Mouse (Mus musculus) ES-E14 (cell line): ENCODE results near the gene Chst15. TPM values are rescaled to one million over a fixed set of nuclear protein-coding genes. Genes with fewer than 3 reads are reported as not detected.

ENCODE experiments used
- DNase-seq: peaks from one replicate; pipeline ENCODE4 v3.0.0-alpha.2; 2013; ENCODE audit warnings: low read depth, low spot score
- H3K27ac ChIP-seq: 2 replicates; pipeline ENCODE4 v1.5.1; 2012; ENCODE audit warnings: low read depth, mild to moderate bottlenecking, low read length, moderate library complexity, mixed read lengths; ENCODE audit not compliant: poor library complexity, insufficient read depth, severe bottlenecking
- H3K36me3 ChIP-seq: 2 replicates; pipeline ENCODE4 v1.6.1; 2012; ENCODE audit warnings: mild to moderate bottlenecking, low read length, moderate library complexity, mixed read lengths; ENCODE audit not compliant: control insufficient read depth, poor library complexity, insufficient read depth, severe bottlenecking
- H3K4me1 ChIP-seq, 2 experiments: fragments of 150-350 bp in 1 of 2; sonication (generic) in 1 of 2; 2 replicates each; pipeline ENCODE4 v1.6.1; 2012; ENCODE audit warnings: low read length in 2 of 2, mild to moderate bottlenecking in 1 of 2, mixed read lengths in 1 of 2; ENCODE audit not compliant: control insufficient read depth in 2 of 2, insufficient read depth in 2 of 2, poor library complexity in 1 of 2
- H3K4me3 ChIP-seq, 2 experiments: fragments of 150-350 bp in 1 of 2; sonication (generic) in 1 of 2; 2 replicates each; pipeline ENCODE4 v1.5.1; 2012; ENCODE audit warnings: low read length in 2 of 2, low read depth in 1 of 2, mild to moderate bottlenecking in 1 of 2, mixed read lengths in 1 of 2; ENCODE audit not compliant: insufficient read depth in 1 of 2, poor library complexity in 1 of 2, severe bottlenecking in 1 of 2
- H3K9ac ChIP-seq: 2 replicates; pipeline ENCODE4 v1.6.1; 2012; ENCODE audit warnings: low read depth, mild to moderate bottlenecking, low read length, mixed read lengths; ENCODE audit not compliant: poor library complexity, insufficient read depth, severe bottlenecking
- H3K9me3 ChIP-seq: fragments of 150-350 bp; sonication (generic); 2 replicates; pipeline ENCODE4 v1.6.1; 2012; ENCODE audit warnings: low read depth, mild to moderate bottlenecking, low read length; ENCODE audit not compliant: control insufficient read depth, insufficient read depth
- CHD2 ChIP-seq: IDR thresholded peaks from 2 replicates; pipeline ENCODE4 v1.6.1; 2014; ENCODE audit warnings: mild to moderate bottlenecking, low read depth, low read length, inconsistent platforms
- HCFC1 ChIP-seq: IDR thresholded peaks from 2 replicates; pipeline ENCODE4 v1.6.1; 2012; ENCODE audit warnings: low read length, inconsistent platforms, borderline replicate concordance; ENCODE audit not compliant: insufficient read depth
- MAFK ChIP-seq: IDR thresholded peaks from 2 replicates; pipeline ENCODE4 v1.6.1; 2014; ENCODE audit warnings: mild to moderate bottlenecking, low read depth, low read length, inconsistent platforms; ENCODE audit not compliant: insufficient read depth
- ZC3H11A ChIP-seq: IDR thresholded peaks from 2 replicates; pipeline ENCODE4 v1.6.1; 2012; ENCODE audit warnings: low read depth, mild to moderate bottlenecking, inconsistent platforms, low read length, borderline replicate concordance
- ZNF384 ChIP-seq: IDR thresholded peaks from 2 replicates; pipeline ENCODE4 v1.6.1; 2012; ENCODE audit warnings: low read depth, low read length, inconsistent platforms
- in situ Hi-C, 2 experiments: fragments of 600-800 bp; cut with MboI; formaldehyde crosslinking; loops; one replicate each; pipeline ENCODE4 v1.15.1; 2025; ENCODE audit warnings: low sequenced_read_pairs in 2 of 2, inconsistent platforms in 1 of 2; ENCODE audit not compliant: unreplicated experiment in 2 of 2
- total RNA-seq: library from RNA; depleted of rRNA; stranded (reverse); fragments of 300-350 nt; gene quantifications from 2 replicates; pipeline ENCODE4 v1.2.3, GENCODE M21; 2012; rRNA removed

Chst15 gene
- total RNA-seq: 6.1 and 8.4 TPM in 2 replicates

- Histone ChIP-seq H3K27ac (no peak within 1 kb of the TSS; the same call in 1 of the 2 replicates), H3K36me3 (no peaks in the 10 kb centered on the region), H3K4me1 (peaks cover 0 to 6% of the 10 kb centered on the region in 2 experiments; a peak in 1 of 4 replicates), H3K9ac (peak within 1 kb of the TSS; percentile 78), H3K4me3 (peak within 1 kb of the TSS; percentile 70 to 88), H3K9me3 (no peaks in the 10 kb centered on the region)
- DNase-seq: peak; percentile 80
- in situ Hi-C loops: no loop called here
- TF ChIP-seq CHD2 (no peak), ZC3H11A (no peak), HCFC1 (no peak), MAFK (no peak; the same call in 1 of the 2 replicates), ZNF384 (no peak)
Measured at GRCm38 (mm10) chr7:132317036-132317541, at the start of gene Chst15. Chst15 (minus strand) TSS chr7:132317228.

- in situ Hi-C loops: no loop called here
Measured at GRCm38 (mm10) chr7:132365703-132366384, 48.8 kb upstream of the Chst15 start.

GRCm38 (mm10) chr7:132365111-132365510, 48.1 kb upstream of the Chst15 start:
- no peak for TF ChIP-seq CHD2
- TF ChIP-seq HCFC1: no peak
- TF ChIP-seq ZNF384: no peak
- no peak for TF ChIP-seq ZC3H11A
- no peak for TF ChIP-seq MAFK
- no peak for DNase-seq
- H3K36me3 ChIP-seq: no peaks in the 10 kb centered on the region
- in situ Hi-C loops: no loop called here
- no peaks in the 10 kb centered on the region for H3K9me3 ChIP-seq
- no peak overlapping the region for H3K9ac ChIP-seq
- no peak overlapping the region for H3K27ac ChIP-seq
- H3K4me3 ChIP-seq: no peak overlapping the region
- H3K4me1 ChIP-seq: no peaks in the 10 kb centered on the region

More at GRCm38 (mm10) chr7:132365703-132366384, 48.8 kb upstream of the Chst15 start:
- H3K27ac ChIP-seq: no peak overlapping the region
- H3K4me1 ChIP-seq: no peaks in the 10 kb centered on the region
- H3K9me3 ChIP-seq: no peaks in the 10 kb centered on the region
- H3K9ac ChIP-seq: no peak overlapping the region
- no peaks in the 10 kb centered on the region for H3K36me3 ChIP-seq
- no peak for DNase-seq
- TF ChIP-seq HCFC1: no peak
- TF ChIP-seq CHD2: no peak
- TF ChIP-seq ZNF384: no peak
- TF ChIP-seq ZC3H11A: no peak
- no peak for TF ChIP-seq MAFK
- H3K4me3 ChIP-seq: no peak overlapping the region

GRCm38 (mm10) chr7:132364506-132364905, 47.5 kb upstream of the Chst15 start:
- Histone ChIP-seq H3K9ac (no peak overlapping the region), H3K4me3 (no peak overlapping the region), H3K36me3 (no peaks in the 10 kb centered on the region), H3K9me3 (no peaks in the 10 kb centered on the region), H3K4me1 (no peaks in the 10 kb centered on the region), H3K27ac (no peak overlapping the region)
- TF ChIP-seq CHD2 (no peak), MAFK (no peak), HCFC1 (no peak), ZC3H11A (no peak), ZNF384 (no peak)
- DNase-seq: no peak
- in situ Hi-C loops: no loop called here
